10 mouse cellular contexts compared by ENCODE assay signal in the genomic region with DNA sequence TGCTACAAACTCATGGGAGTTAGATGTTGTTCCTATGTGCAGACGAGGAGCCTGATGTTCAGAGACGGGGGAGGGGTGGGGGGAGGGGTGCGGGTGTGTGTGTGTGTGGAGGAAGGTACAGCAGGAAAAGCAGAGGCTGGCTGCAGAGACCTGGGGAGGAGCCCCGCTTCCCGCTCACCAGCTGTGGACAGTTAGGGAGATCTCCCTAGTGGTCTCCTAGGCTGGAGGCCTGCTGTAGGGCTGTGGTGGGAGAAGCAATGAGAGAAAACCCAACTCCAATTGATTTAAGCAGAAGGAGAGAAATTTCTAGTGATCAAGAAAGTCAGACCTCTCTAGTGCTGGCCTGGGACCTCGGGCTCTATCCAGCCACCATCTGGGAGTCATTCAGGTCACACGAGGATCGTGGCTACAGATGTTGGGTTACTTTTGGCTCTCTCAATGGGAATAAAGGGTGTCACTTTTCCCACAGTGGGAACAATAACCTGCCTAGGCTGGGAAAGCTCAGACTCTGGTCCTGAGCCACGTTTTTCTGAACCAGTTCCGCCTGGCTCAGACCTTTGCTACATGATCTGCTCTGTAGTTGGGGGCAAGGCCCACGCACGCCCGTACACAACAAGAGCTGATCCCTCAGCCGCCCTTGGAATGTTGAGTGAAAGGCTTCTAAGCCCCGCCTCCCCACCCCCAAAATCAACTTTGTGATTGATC. TPM values are rescaled to one million over a fixed set of nuclear protein-coding genes. Genes with fewer than 3 reads are reported as not detected.
DNase-seq lines count a peak whose midpoint lies in the region; ATAC-seq and TF ChIP-seq lines count a peak whose summit lies in the region.
"Had no signal": no experiment of that assay in that cellular context is flagged by ENCODE, and none has a peak within 500 bp of the region (broad histone marks: within the 10 kb centered on the region; RNA-seq: fewer than 3 reads in every experiment).

No protein-coding gene starts in this region.

- H3K4me3 ChIP-seq in hindbrain, embryonic 11.5 days (ENCODE audit: low read depth, low read length), result no peak overlapping the region
- no peak overlapping the region for H3K4me3 ChIP-seq in hindbrain, postnatal 0 days (ENCODE audit: low read length)
- no peak overlapping the region for H3K4me3 ChIP-seq in liver, embryonic 13.5 days (replicated peaks)

- no peaks in the 10 kb centered on the region for H3K36me3 ChIP-seq in hindbrain, embryonic 11.5 days (ENCODE audit: control insufficient read depth, insufficient read depth, low read length)
- H3K36me3 ChIP-seq in hindbrain, postnatal 0 days (ENCODE audit: insufficient read depth, low read length), result no peaks in the 10 kb centered on the region
- H3K36me3 ChIP-seq in liver, embryonic 13.5 days, result peaks cover 8% of the 10 kb centered on the region; the same call in 1 of the 2 replicates

- H3K27me3 ChIP-seq in hindbrain, embryonic 11.5 days (ENCODE audit: control insufficient read depth, insufficient read depth, low read length), result no peaks in the 10 kb centered on the region
- no peaks in the 10 kb centered on the region for H3K27me3 ChIP-seq in hindbrain, postnatal 0 days (ENCODE audit: insufficient read depth, low read length)
- no peaks in the 10 kb centered on the region for H3K27me3 ChIP-seq in liver, embryonic 13.5 days

- H3K4me2 ChIP-seq in hindbrain, embryonic 11.5 days (replicated peaks; ENCODE audit: low read depth, low read length), result no peak overlapping the region
- no peak overlapping the region for H3K4me2 ChIP-seq in hindbrain, postnatal 0 days (ENCODE audit: low read depth, low read length)
- H3K4me2 ChIP-seq in liver, embryonic 13.5 days, result no peak overlapping the region

- intact Hi-C loops in gastrocnemius, postnatal 36 days (cut with DNase I), result loop anchor here (2.0 to 5.0 kb wide), 2 partner anchors 118 to 397 kb away; no protein-coding TSS in a partner anchor
- intact Hi-C loops in left cerebral cortex, postnatal 25 days (cut with DNase I), result loop anchor here (5.0 kb wide), 2 partner anchors 452 to 582 kb away; a partner anchor contains a TSS

- DNase-seq in hindbrain, embryonic 11.5 days (ENCODE audit: low spot score), result peak; percentile 20
- DNase-seq in hindbrain, postnatal 0 days (ENCODE audit: low spot score), result no peak
- DNase-seq in embryo, embryonic 10.5 days (ENCODE audit: low spot score), result peak; percentile 39
- DNase-seq in gastrocnemius, postnatal 36 days, result peak; percentile 32 to 44
- DNase-seq in liver, embryonic 13.5 days, result no peak
- DNase-seq in right cerebral cortex, adult 2 months (ENCODE audit: low spot score in 2 of 2), result no peak
- DNase-seq in ovary, postnatal 14 days (ENCODE audit: low spot score), result no peak
- DNase-seq in left cerebral cortex, postnatal 25 days (ENCODE audit: low spot score in 2 of 2), result no peak
- DNase-seq: right cerebral cortex, postnatal 14 days had no signal

- no peaks in the 10 kb centered on the region for H3K9me3 ChIP-seq in hindbrain, embryonic 11.5 days (ENCODE audit: control insufficient read depth, low read length)
- H3K9me3 ChIP-seq in hindbrain, postnatal 0 days (ENCODE audit: low read length), result no peaks in the 10 kb centered on the region
- H3K9me3 ChIP-seq in liver, embryonic 13.5 days (replicated peaks), result no peaks in the 10 kb centered on the region

- H3K4me1 ChIP-seq in hindbrain, embryonic 11.5 days (replicated peaks; ENCODE audit: control insufficient read depth, insufficient read depth, low read length), result no peaks in the 10 kb centered on the region
- no peaks in the 10 kb centered on the region for H3K4me1 ChIP-seq in hindbrain, postnatal 0 days (ENCODE audit: insufficient read depth, low read length)
- peaks cover 19% of the 10 kb centered on the region for H3K4me1 ChIP-seq in liver, embryonic 13.5 days (replicated peaks)

- H3K9ac ChIP-seq in hindbrain, embryonic 11.5 days (ENCODE audit: low read depth, low read length), result no peak overlapping the region
- H3K9ac ChIP-seq in hindbrain, postnatal 0 days (replicated peaks; ENCODE audit: low read length), result no peak overlapping the region
- no peak overlapping the region for H3K9ac ChIP-seq in liver, embryonic 13.5 days

- TF ChIP-seq CTCF in hindbrain, postnatal 0 days (IDR thresholded peaks at IDR 0.05; ENCODE audit: low read depth), result no peak

- H3K27ac ChIP-seq in hindbrain, embryonic 11.5 days (ENCODE audit: low read depth, low read length), result no peak overlapping the region
- no peak overlapping the region for H3K27ac ChIP-seq in hindbrain, postnatal 0 days
- peak overlapping the region; percentile 34; the same call in 1 of the 2 replicates for H3K27ac ChIP-seq in liver, embryonic 13.5 days

- ATAC-seq in hindbrain, embryonic 11.5 days (ENCODE audit: low FRiP score), result no peak; the same call in 1 of the 2 replicates
- ATAC-seq in hindbrain, postnatal 0 days, result no peak
- ATAC-seq in liver, embryonic 13.5 days (ENCODE audit: low read depth), result peak; percentile 50

- 39% methylated on average over 15 of the region's 15 CpGs for WGBS in hindbrain, embryonic 11.5 days
- 53% methylated on average over 15 of the region's 15 CpGs for WGBS in hindbrain, postnatal 0 days
- 36% methylated on average over 15 of the region's 15 CpGs for WGBS in liver, embryonic 13.5 days (ENCODE audit: insufficient replicate concordance)

RNA-seq across cellular contexts. Expression of a gene that starts 36.8 kb away (rescaled TPM):
- not detected in 2 replicates for polyA plus RNA-seq in hindbrain, embryonic 11.5 days (2014; fragmentation: Nextera tagmentation; extraction: Ambion mirVana)
- total RNA-seq in hindbrain, postnatal 0 days (2014; rRNA removed), result 0.07 and 0.21 TPM in 2 replicates
- polyA plus RNA-seq in hindbrain, postnatal 0 days (2015; fragmentation: Nextera tagmentation; extraction: Ambion mirVana), result 0.11 TPM in 1 of 2 replicates, not detected in the other
- total RNA-seq in gastrocnemius, postnatal 36 days (2021), result under 1 TPM in 1 of 2 experiments, not detected in 1; 0.15 TPM
- polyA plus RNA-seq in liver, embryonic 13.5 days (2015; fragmentation: Nextera tagmentation; extraction: Ambion mirVana), result 135 and 187 TPM in 2 replicates
- total RNA-seq in left cerebral cortex, postnatal 25 days (2021), result under 1 TPM in 1 of 2 experiments, not detected in 1; 0.11 TPM
- total RNA-seq: megakaryocyte progenitor cell, adult 5-6 weeks had no signal

Comparison
In these comparisons a context has a peak if more than half of its experiments do, and no peak if none do; other contexts are left out.
1. DNase-seq: peak in hindbrain, embryonic 11.5 days (single experiment), embryo, embryonic 10.5 days (single experiment) and gastrocnemius, postnatal 36 days (2 of 2); none in hindbrain, postnatal 0 days (single experiment), liver, embryonic 13.5 days (single experiment), right cerebral cortex, adult 2 months (0 of 2), ovary, postnatal 14 days (single experiment) and left cerebral cortex, postnatal 25 days (0 of 2).